Mouse (Mus musculus) limb, embryonic 13.5 days (tissue): ENCODE data around the gene Hoxc9. TPM values are rescaled to one million over a fixed set of nuclear protein-coding genes. Genes with fewer than 3 reads are reported as not detected.

Source experiments
- ATAC-seq: fragments of 200-750 bp; cut with Nextera tagmentation; 2 replicates; pipeline ENCODE4 v1.8.0; 2017; ENCODE audit warnings: low read depth, moderate number of reproducible peaks, moderate TSS enrichment; ENCODE audit not compliant: low FRiP score
- H3K27ac ChIP-seq: fragments of 300-500 bp; sonication (generic); 2 replicates; pipeline ENCODE4 v1.5.1; 2015; ENCODE audit warnings: inconsistent platforms, mild to moderate bottlenecking, moderate library complexity
- H3K27me3 ChIP-seq: fragments of 300-500 bp; sonication (generic); 2 replicates; pipeline ENCODE4 v1.6.1; 2015; ENCODE audit warnings: mild to moderate bottlenecking, inconsistent platforms
- H3K36me3 ChIP-seq: fragments of 300-500 bp; sonication (generic); 2 replicates; pipeline ENCODE4 v1.6.1; 2015; ENCODE audit warnings: inconsistent platforms, mild to moderate bottlenecking, moderate library complexity
- H3K4me1 ChIP-seq: fragments of 300-500 bp; sonication (generic); 2 replicates; pipeline ENCODE4 v1.6.1; 2015; ENCODE audit warnings: inconsistent platforms
- H3K4me2 ChIP-seq: fragments of 300-500 bp; sonication (generic); replicated peaks from 2 replicates; pipeline ENCODE4 v1.6.1; 2015; ENCODE audit warnings: inconsistent platforms, mild to moderate bottlenecking, moderate library complexity
- H3K4me3 ChIP-seq: fragments of 300-500 bp; sonication (generic); 2 replicates; pipeline ENCODE4 v1.5.1; 2015; ENCODE audit warnings: moderate library complexity, mild to moderate bottlenecking, inconsistent platforms
- H3K9ac ChIP-seq: fragments of 300-500 bp; sonication (generic); 2 replicates; pipeline ENCODE4 v1.6.1; 2015; ENCODE audit warnings: mild to moderate bottlenecking, inconsistent platforms
- H3K9me3 ChIP-seq: fragments of 300-500 bp; sonication (generic); 2 replicates; pipeline ENCODE4 v1.6.1; 2016; ENCODE audit warnings: inconsistent platforms
- WGBS: fragments of 180-500 bp; shearing (Covaris S2); methylation state at CpG from one replicate; pipeline ENCODE4 v1.1.7; 2015; 5-methylcytosine and 5-hydroxymethylcytosine counted together
- polyA plus RNA-seq: library from polyadenylated mRNA; unstranded; fragments of >200 nt; fragmentation: Nextera tagmentation; extraction: Ambion mirVana; gene quantifications from 2 replicates; pipeline ENCODE4 v1.2.1, GENCODE M21; 2015

Hoxc9 gene
- polyA plus RNA-seq, 1 experiment from 2014 or later: 2.1 TPM

DNA sequence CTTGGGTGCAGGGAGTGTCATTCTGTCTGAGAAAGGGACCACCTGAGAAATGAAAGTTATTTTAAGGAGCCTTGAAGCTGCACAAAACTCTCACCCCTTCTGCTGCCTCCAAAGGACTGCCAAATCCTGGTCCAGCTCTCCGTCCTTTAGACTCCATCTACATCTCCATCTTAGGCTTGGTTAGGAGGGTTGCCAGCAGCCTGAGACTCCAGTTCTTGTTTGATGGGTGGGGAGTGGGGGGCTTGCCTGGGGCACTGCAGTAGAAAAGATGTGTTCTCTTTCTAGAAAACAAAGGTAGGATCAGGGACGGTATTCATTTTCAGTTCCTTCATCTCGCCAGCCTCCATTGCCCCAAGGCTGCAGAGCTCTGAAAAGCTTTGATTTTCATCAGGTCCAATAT, 21.2 kb downstream of the Hoxc9 start:
- Histone ChIP-seq H3K9me3 (no peaks in the 10 kb centered on the region), H3K36me3 (no peaks in the 10 kb centered on the region), H3K4me3 (peak overlapping the region; percentile 50), H3K27ac (no peak overlapping the region), H3K27me3 (peaks cover 94% of the 10 kb centered on the region), H3K9ac (no peak overlapping the region), H3K4me2 (peak overlapping the region; percentile 78), H3K4me1 (peaks cover 48% of the 10 kb centered on the region)
- WGBS: 5% methylated on average over 3 of the region's 3 CpGs
- no peak for ATAC-seq

DNA sequence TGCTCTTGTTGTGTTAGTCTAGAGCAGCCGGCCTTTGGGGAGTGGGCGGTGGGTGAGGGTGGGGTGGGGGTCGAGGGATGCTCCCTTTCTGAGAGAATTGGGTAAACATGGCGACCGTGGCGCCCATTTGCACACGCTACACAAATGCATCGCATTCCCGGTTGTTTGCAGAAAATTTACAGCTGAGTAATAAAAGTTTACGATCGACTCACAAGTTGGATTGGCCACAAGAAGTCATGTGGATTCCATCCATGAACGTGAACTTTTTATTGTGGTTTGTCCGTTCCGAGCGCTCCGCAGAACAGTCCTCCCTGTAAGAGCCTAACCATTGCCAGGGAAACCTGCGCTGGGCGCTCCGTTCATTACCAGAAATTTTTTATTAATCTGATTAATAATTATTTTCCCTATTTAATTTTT, 21.7 kb downstream of the Hoxc9 start, which contains the start of gene Hoxc6:
Gene Hoxc6 (plus strand): TSS at position 319 of the 417 bp plus-strand sequence.
- H3K36me3 ChIP-seq: no peaks in the 10 kb centered on the region
- peaks cover 52% of the 10 kb centered on the region for H3K4me1 ChIP-seq
- H3K4me2 ChIP-seq: peak within 1 kb of the TSS; percentile 78
- H3K9me3 ChIP-seq: no peaks in the 10 kb centered on the region
- WGBS: under 1% methylated on average over 19 of the region's 19 CpGs
- no peak for ATAC-seq
- peaks cover 94% of the 10 kb centered on the region for H3K27me3 ChIP-seq
- H3K4me3 ChIP-seq: peak within 1 kb of the TSS; percentile 50
- H3K9ac ChIP-seq: peak within 1 kb of the TSS; percentile 60; the same call in 1 of the 2 replicates
- H3K27ac ChIP-seq: no peak within 1 kb of the TSS

DNA sequence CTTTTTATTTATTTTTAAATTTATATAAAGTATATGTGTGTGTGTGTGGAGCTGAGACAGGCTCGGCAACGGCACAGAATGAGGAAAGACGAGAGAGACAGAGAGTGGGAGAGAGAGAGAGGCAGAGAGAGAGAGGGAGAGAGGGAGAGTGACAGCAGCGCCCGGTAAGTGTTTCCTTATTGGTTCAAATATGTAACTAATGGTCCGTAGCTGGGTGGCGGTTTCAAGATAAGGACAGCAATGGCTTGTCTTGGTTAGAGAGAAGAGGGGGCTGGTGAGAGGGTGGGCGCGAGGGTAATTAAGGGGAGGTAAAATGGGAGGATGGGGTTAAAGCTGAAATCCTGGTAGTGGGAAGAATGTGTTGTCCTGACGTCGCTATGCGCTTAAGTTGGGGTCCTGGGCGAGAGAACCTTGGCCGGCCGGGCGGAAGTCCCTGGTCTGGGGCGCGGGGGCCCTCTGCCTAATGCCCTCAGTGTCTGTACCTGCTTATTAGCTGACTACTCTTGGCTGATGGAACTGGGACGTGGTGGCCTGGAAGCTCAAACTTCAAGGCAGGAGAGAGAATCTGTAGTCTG, 22.5 kb downstream of the Hoxc9 start:
- peak overlapping the region; percentile 60; the same call in 1 of the 2 replicates for H3K9ac ChIP-seq
- H3K27ac ChIP-seq: no peak overlapping the region
- H3K9me3 ChIP-seq: no peaks in the 10 kb centered on the region
- peak overlapping the region; percentile 50 for H3K4me3 ChIP-seq
- WGBS: 1% methylated on average over 19 of the region's 19 CpGs
- peaks cover 55% of the 10 kb centered on the region for H3K4me1 ChIP-seq
- peak overlapping the region; percentile 78 for H3K4me2 ChIP-seq
- peaks cover 96% of the 10 kb centered on the region for H3K27me3 ChIP-seq
- ATAC-seq: no peak
- no peaks in the 10 kb centered on the region for H3K36me3 ChIP-seq

DNA sequence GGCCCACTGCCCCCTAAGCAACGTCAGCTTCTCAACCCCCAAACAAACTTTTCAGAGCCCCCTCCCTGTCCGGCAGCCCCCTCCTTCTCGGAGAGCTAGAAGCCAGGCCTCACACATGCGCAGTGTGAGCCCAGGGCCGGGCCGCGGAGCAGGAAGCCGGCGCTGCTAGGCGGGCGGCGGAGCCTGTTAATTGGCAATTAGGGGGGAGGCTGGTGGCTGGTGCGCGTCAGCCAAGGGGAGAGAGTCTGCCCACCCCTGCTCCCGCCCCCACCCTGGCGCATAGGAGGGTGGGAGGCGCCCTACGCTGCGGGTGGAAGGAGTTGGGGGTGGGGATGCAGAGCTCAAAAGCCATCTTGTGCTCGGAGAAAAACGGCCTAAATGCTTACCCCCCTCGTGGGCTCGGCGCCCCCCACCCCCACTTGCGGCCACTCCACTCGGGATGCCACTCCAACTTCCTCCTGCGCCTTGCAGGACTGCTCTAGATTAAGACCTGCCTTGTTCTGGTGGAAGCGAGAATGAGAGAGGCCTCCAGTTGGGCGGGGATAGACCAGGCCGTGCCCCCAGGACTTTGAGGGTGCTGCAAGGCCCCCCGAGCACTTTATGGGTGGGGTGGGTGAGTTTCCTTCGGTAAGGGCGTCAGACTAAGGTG, 23.1 kb downstream of the Hoxc9 start:
- peak overlapping the region; percentile 60 for H3K9ac ChIP-seq
- peak overlapping the region; percentile 50 for H3K4me3 ChIP-seq
- ATAC-seq: peak; percentile 66
- under 1% methylated on average over 33 of the region's 33 CpGs for WGBS
- no peaks in the 10 kb centered on the region for H3K36me3 ChIP-seq
- H3K4me1 ChIP-seq: peaks cover 55% of the 10 kb centered on the region
- H3K4me2 ChIP-seq: peak overlapping the region; percentile 78
- no peaks in the 10 kb centered on the region for H3K9me3 ChIP-seq
- H3K27ac ChIP-seq: peak overlapping the region; percentile 69
- H3K27me3 ChIP-seq: peaks cover 99% of the 10 kb centered on the region

DNA sequence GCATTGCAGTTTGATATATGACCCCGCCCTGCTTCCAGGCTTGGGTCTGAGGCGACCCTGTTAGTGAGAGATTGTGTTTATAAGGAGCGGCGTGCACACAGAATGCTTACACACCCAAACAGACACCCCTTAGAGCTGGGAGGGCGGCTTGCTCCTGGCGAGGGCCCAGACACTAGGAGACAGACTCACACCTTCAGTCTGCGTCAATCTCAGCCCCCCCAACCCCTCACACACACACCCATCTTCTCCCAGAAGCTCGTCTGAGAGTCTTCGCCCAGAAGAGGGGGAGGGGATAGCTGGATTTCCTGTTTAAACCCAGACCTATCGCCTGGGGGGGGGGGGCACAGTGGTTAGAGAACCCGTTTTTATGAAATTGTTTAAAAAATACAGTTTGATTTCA, 23.7 kb downstream of the Hoxc9 start:
- peak overlapping the region; percentile 78 for H3K4me2 ChIP-seq
- 2% methylated on average over 11 of the region's 11 CpGs for WGBS
- no peak overlapping the region; the same call in 1 of the 2 replicates for H3K9ac ChIP-seq
- peak; percentile 26; the same call in 1 of the 2 replicates for ATAC-seq
- H3K27me3 ChIP-seq: peaks cover 99% of the 10 kb centered on the region
- H3K9me3 ChIP-seq: no peaks in the 10 kb centered on the region
- peaks cover 55% of the 10 kb centered on the region for H3K4me1 ChIP-seq
- H3K27ac ChIP-seq: peak overlapping the region; percentile 69; the same call in 1 of the 2 replicates
- H3K4me3 ChIP-seq: peak overlapping the region; percentile 50
- no peaks in the 10 kb centered on the region for H3K36me3 ChIP-seq

DNA sequence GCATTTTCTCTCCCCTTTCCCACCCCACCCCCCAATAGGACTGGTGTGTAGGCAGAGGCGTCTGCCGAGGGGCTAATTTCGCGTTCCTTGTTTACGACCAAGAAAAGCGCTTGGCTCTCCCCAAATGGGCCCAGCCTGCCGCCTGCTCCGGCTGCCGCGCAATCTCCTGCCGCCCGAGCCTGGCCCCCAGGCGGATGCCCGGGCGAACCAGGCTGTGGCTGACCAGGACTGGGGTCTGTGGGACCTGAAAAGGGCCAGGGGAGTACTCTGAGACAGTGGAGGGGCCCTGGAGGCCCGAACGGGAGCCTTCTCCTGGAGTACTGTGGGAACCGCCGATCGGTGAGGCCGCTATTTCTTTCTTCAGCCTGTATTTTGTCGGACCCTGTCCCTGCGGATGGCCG, 24.3 kb downstream of the Hoxc9 start:
- Histone ChIP-seq H3K27me3 (peaks cover 99% of the 10 kb centered on the region), H3K9ac (peak overlapping the region; percentile 69), H3K4me2 (peak overlapping the region; percentile 78), H3K4me3 (peak overlapping the region; percentile 50), H3K9me3 (no peaks in the 10 kb centered on the region), H3K27ac (peak overlapping the region; percentile 56), H3K36me3 (no peaks in the 10 kb centered on the region), H3K4me1 (peaks cover 58% of the 10 kb centered on the region)
- WGBS: 2% methylated on average over 24 of the region's 24 CpGs
- no peak for ATAC-seq

DNA sequence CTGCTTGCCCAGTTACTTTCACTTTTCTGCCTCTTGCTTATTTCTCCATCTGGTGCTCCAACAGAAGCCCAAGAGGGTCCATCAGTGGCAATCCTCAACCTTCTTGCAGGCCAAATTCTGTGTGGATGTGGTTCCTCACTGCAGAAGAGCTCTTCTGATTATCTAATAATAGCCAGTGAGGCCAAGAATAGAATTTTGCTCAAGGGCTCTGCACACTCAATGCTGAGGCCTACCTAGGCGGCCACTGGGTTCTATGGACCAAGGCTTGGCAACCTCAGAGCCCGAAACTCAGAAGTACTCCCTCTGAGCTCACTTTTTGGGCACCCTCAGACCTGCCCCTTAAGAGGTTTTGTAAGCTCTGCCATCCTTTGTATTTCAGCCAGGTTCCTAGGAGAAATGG, 25.1 kb downstream of the Hoxc9 start:
- H3K27ac ChIP-seq: no peak overlapping the region
- 50% methylated on average over 2 of the region's 2 CpGs for WGBS
- ATAC-seq: no peak
- peak overlapping the region; percentile 78 for H3K4me2 ChIP-seq
- no peaks in the 10 kb centered on the region for H3K9me3 ChIP-seq
- no peak overlapping the region for H3K9ac ChIP-seq
- peaks cover 65% of the 10 kb centered on the region for H3K4me1 ChIP-seq
- peak overlapping the region; percentile 50; the same call in 1 of the 2 replicates for H3K4me3 ChIP-seq
- peaks cover 99% of the 10 kb centered on the region for H3K27me3 ChIP-seq
- H3K36me3 ChIP-seq: no peaks in the 10 kb centered on the region

DNA sequence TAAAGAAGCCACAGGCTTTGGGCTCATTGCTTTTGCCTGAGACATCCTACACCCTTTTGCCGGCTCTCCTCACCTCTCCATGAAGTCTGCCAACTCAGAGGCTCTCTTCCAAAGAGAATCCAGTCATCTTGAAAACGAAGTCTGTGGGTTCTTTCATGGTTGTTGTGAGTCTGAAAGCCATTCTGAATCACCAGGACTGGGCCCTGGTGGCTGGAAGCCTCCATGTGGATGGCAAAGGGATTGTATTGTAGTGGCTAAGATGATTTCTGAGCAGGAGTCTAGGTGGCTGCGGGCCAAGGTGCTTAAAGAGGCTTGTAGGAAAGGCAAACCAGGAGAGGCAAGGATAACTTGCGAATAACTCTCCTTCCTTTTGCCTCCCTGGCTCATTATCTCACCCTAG, 25.9 kb downstream of the Hoxc9 start:
- no peak overlapping the region for H3K27ac ChIP-seq
- H3K4me2 ChIP-seq: no peak overlapping the region
- no peaks in the 10 kb centered on the region for H3K36me3 ChIP-seq
- H3K9me3 ChIP-seq: no peaks in the 10 kb centered on the region
- no peak overlapping the region for H3K4me3 ChIP-seq
- no peak for ATAC-seq
- 26% methylated on average over 4 of the region's 4 CpGs for WGBS
- H3K4me1 ChIP-seq: peaks cover 62% of the 10 kb centered on the region
- peaks cover 100% of the 10 kb centered on the region for H3K27me3 ChIP-seq
- no peak overlapping the region for H3K9ac ChIP-seq

DNA sequence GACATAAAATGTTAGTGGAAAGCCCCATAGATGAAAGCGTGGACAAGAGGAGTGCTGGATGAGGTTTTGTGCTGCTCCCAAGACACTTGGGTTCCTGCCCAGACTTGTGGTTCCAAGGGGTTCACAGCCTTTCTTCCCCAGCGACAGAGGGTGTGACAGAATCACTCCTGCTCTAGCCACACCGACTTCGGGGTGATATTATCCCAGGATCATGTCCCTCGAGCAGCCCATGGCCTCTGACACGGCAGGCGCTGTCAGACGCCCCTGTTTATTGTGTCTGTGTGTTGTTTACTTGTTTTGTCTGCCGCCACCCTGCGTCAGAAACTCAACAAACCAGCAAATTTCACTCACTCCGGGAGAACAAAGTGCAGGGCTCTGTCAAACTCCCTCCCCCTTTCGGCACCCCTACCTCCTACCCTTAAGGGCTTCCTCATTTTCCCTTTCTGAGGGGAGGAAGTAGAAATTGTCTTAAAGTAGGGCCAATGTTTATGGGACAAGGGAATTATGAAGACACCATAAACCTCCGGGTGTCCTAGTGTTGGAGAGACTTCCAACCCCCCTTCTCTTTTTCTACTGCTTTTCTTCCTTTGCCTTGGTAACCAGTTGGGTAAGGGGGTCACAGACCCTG, 26.7 kb downstream of the Hoxc9 start:
- no peak overlapping the region for H3K27ac ChIP-seq
- H3K4me1 ChIP-seq: peaks cover 63% of the 10 kb centered on the region
- H3K9ac ChIP-seq: no peak overlapping the region
- H3K27me3 ChIP-seq: peaks cover 100% of the 10 kb centered on the region
- WGBS: 16% methylated on average over 13 of the region's 13 CpGs
- H3K4me3 ChIP-seq: no peak overlapping the region
- no peak overlapping the region; the same call in 1 of the 2 replicates for H3K4me2 ChIP-seq
- no peaks in the 10 kb centered on the region for H3K36me3 ChIP-seq
- no peaks in the 10 kb centered on the region for H3K9me3 ChIP-seq
- no peak for ATAC-seq

DNA sequence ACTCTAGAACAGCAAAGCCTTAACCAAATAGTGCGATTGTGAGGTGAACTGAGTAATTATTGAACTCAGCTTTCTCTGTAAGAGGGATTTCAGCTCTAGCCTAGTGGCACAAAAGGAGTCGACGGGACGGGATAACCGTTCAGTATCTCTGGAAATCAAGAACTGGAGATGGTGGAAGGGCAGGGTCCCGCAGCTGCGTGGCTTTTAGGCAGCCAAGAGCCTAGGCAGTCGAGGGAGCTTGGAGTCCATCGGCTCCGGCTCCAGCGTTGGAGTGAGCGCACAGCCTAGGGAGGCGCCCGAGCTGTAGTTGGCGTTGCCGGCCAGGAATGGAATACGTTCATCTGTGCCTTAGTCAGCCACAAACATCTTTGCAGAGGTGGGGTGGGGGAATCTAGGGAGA, 29.1 kb downstream of the Hoxc9 start:
- Histone ChIP-seq H3K27me3 (peaks cover 100% of the 10 kb centered on the region), H3K4me1 (peaks cover 51% of the 10 kb centered on the region), H3K4me2 (peak overlapping the region; percentile 33), H3K9ac (no peak overlapping the region), H3K4me3 (no peak overlapping the region), H3K27ac (no peak overlapping the region), H3K9me3 (no peaks in the 10 kb centered on the region), H3K36me3 (no peaks in the 10 kb centered on the region)
- WGBS: 1% methylated on average over 17 of the region's 17 CpGs
- no peak for ATAC-seq

DNA sequence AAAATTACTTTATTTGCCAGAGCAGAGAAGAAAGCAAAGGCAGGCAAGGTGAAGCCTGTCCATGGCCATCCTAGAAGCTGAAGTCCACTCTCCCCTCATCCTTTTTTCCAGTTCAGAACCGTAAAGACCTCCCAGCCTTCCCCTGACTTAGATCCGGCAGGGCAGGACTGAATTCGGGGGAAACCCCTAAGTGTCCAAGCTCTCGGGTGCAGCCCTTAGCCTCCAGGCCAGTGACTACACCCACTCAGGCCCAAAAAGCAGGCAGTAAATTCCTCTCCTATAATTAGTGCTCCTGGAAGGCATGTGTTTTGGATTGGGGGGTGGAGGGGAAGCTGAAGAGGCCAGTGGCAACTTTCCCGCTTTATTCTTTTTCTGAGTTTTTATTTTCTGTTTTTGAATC, 29.6 kb downstream of the Hoxc9 start:
- Histone ChIP-seq H3K27me3 (peaks cover 100% of the 10 kb centered on the region), H3K4me1 (peaks cover 51% of the 10 kb centered on the region), H3K27ac (no peak overlapping the region), H3K4me3 (no peak overlapping the region), H3K4me2 (peak overlapping the region; percentile 33), H3K36me3 (no peaks in the 10 kb centered on the region), H3K9me3 (no peaks in the 10 kb centered on the region), H3K9ac (no peak overlapping the region)
- WGBS: 11% methylated on average over 5 of the region's 5 CpGs
- no peak for ATAC-seq

DNA sequence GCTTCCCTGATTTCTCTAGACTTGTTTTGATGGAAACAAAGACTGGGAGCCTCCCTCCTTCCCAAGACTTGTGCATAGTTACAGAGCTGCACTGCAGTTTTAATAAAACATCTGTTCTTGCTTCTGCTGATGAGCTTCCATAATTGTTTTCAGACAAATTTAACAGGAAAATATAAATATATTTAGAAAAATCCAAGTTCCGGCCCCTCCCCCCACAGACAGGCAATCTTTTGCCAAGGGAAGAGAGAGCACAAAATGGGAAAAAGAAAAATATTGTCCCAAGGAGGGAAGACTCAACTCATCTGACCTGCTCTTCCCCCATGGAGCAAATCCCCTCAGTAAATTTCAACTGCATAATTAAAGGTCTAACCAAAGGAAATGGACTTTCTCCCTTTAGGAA, 30.1 kb downstream of the Hoxc9 start:
- 7% methylated on average over 1 of the region's 1 CpGs for WGBS
- peaks cover 100% of the 10 kb centered on the region for H3K27me3 ChIP-seq

More for the DNA sequence above, 30.1 kb downstream of the Hoxc9 start:
- Histone ChIP-seq H3K27ac (no peak overlapping the region), H3K4me3 (no peak overlapping the region), H3K9me3 (no peaks in the 10 kb centered on the region), H3K4me2 (peak overlapping the region; percentile 33; the same call in 1 of the 2 replicates), H3K9ac (no peak overlapping the region), H3K4me1 (peaks cover 51% of the 10 kb centered on the region), H3K36me3 (no peaks in the 10 kb centered on the region)
- ATAC-seq: no peak
